Mouse (Mus musculus) intestine, embryonic 16.5 days (tissue): ENCODE measurements around the gene F3. TPM values are rescaled to one million over a fixed set of nuclear protein-coding genes. Genes with fewer than 3 reads are reported as not detected.

Experiments used
- ATAC-seq: fragments of 200-750 bp; cut with Nextera tagmentation; 2 replicates; pipeline ENCODE4 v1.8.0; 2017; ENCODE audit warnings: moderate TSS enrichment, moderate library complexity
- H3K27ac ChIP-seq: fragments of 300-500 bp; sonication (generic); 2 replicates; pipeline ENCODE4 v1.5.1; 2014; ENCODE audit warnings: mild to moderate bottlenecking, low read length
- H3K27me3 ChIP-seq: fragments of 300-500 bp; sonication (generic); replicated peaks from 2 replicates; pipeline ENCODE4 v1.6.1; 2014; ENCODE audit warnings: low read length, control low read depth, mixed read lengths; ENCODE audit not compliant: control insufficient read depth, insufficient read depth
- H3K36me3 ChIP-seq: fragments of 300-500 bp; sonication (generic); 2 replicates; pipeline ENCODE4 v1.6.1; 2014; ENCODE audit warnings: low read length, control low read depth; ENCODE audit not compliant: control insufficient read depth, insufficient read depth
- H3K4me1 ChIP-seq: fragments of 300-500 bp; sonication (generic); 2 replicates; pipeline ENCODE4 v1.6.1; 2014; ENCODE audit warnings: low read length, control low read depth, mixed read lengths; ENCODE audit not compliant: control insufficient read depth, insufficient read depth
- H3K4me2 ChIP-seq: fragments of 300-500 bp; sonication (generic); 2 replicates; pipeline ENCODE4 v1.6.1; 2014; ENCODE audit warnings: low read depth, low read length, control low read depth
- H3K4me3 ChIP-seq: fragments of 300-500 bp; sonication (generic); 2 replicates; pipeline ENCODE4 v1.5.1; 2014; ENCODE audit warnings: mild to moderate bottlenecking, low read length
- H3K9ac ChIP-seq: fragments of 300-500 bp; sonication (generic); 2 replicates; pipeline ENCODE4 v1.6.1; 2014; ENCODE audit warnings: low read depth, low read length
- H3K9me3 ChIP-seq: fragments of 300-500 bp; sonication (generic); 2 replicates; pipeline ENCODE4 v1.6.1; 2016; ENCODE audit warnings: low read length, control low read depth; ENCODE audit not compliant: control insufficient read depth
- WGBS: fragments of 180-500 bp; shearing (Covaris S2); extraction: QIAGEN DNeasy Blood & Tissue Kit; methylation state at CpG from one replicate; pipeline ENCODE4 v1.1.7; 2014; 5-methylcytosine and 5-hydroxymethylcytosine counted together
- polyA plus RNA-seq: library from polyadenylated mRNA; unstranded; fragments of >200 nt; fragmentation: Nextera tagmentation; extraction: Ambion mirVana; gene quantifications from 2 replicates; pipeline ENCODE4 v1.2.1, GENCODE M21; 2015

Gene F3
- 24.7 and 28.6 TPM in 2 replicates for polyA plus RNA-seq

- ATAC-seq, result peak; percentile 86
- WGBS, result under 1% methylated on average over 73 of the region's 73 CpGs
Observed at GRCm38 (mm10) chr3:121722971-121723844, at the start of gene F3. F3 (plus strand) TSS chr3:121723537.

GRCm38 (mm10) chr3:121678935-121679334, 44.4 kb upstream of the F3 start:
- Histone ChIP-seq H3K36me3 (no peaks in the 10 kb centered on the region), H3K9me3 (no peaks in the 10 kb centered on the region), H3K27me3 (no peaks in the 10 kb centered on the region), H3K4me1 (no peaks in the 10 kb centered on the region), H3K9ac (no peak overlapping the region), H3K4me2 (no peak overlapping the region), H3K27ac (no peak overlapping the region), H3K4me3 (no peak overlapping the region)
- 42% methylated on average over 4 of the region's 4 CpGs for WGBS
- no peak for ATAC-seq

More at GRCm38 (mm10) chr3:121722971-121723844, at the start of gene F3:
- peak within 1 kb of the TSS; percentile 94 for H3K4me2 ChIP-seq
- peaks cover 25% of the 10 kb centered on the region for H3K4me1 ChIP-seq
- peak within 1 kb of the TSS; percentile 57 for H3K27ac ChIP-seq
- H3K9ac ChIP-seq, result peak within 1 kb of the TSS; percentile 68
- H3K27me3 ChIP-seq, result peaks cover 15% of the 10 kb centered on the region; the same call in 1 of the 2 replicates
- peak within 1 kb of the TSS; percentile 69 for H3K4me3 ChIP-seq
- H3K36me3 ChIP-seq, result no peaks in the 10 kb centered on the region
- H3K9me3 ChIP-seq, result no peaks in the 10 kb centered on the region

GRCm38 (mm10) chr3:121679443-121679842, 43.9 kb upstream of the F3 start:
- H3K4me1 ChIP-seq, result no peaks in the 10 kb centered on the region

GRCm38 (mm10) chr3:121680187-121680586, 43.1 kb upstream of the F3 start:
- Histone ChIP-seq H3K36me3 (no peaks in the 10 kb centered on the region), H3K27me3 (no peaks in the 10 kb centered on the region), H3K4me1 (no peaks in the 10 kb centered on the region), H3K4me2 (no peak overlapping the region), H3K4me3 (no peak overlapping the region), H3K9ac (no peak overlapping the region), H3K9me3 (no peaks in the 10 kb centered on the region), H3K27ac (no peak overlapping the region)
- no peak for ATAC-seq
- WGBS, result 66% methylated on average over 3 of the region's 3 CpGs

More at GRCm38 (mm10) chr3:121679443-121679842, 43.9 kb upstream of the F3 start:
- Histone ChIP-seq H3K9me3 (no peaks in the 10 kb centered on the region), H3K9ac (no peak overlapping the region), H3K27ac (no peak overlapping the region), H3K4me2 (no peak overlapping the region), H3K27me3 (no peaks in the 10 kb centered on the region), H3K36me3 (no peaks in the 10 kb centered on the region), H3K4me3 (no peak overlapping the region)
- WGBS, result 63% methylated on average over 3 of the region's 3 CpGs
- ATAC-seq, result no peak

- no peak overlapping the region for H3K27ac ChIP-seq
- no peaks in the 10 kb centered on the region for H3K36me3 ChIP-seq
- H3K4me3 ChIP-seq, result no peak overlapping the region
- no peak for ATAC-seq
- no peak overlapping the region for H3K9ac ChIP-seq
- H3K9me3 ChIP-seq, result no peaks in the 10 kb centered on the region
- no peaks in the 10 kb centered on the region for H3K4me1 ChIP-seq
- no peaks in the 10 kb centered on the region for H3K27me3 ChIP-seq
- WGBS, result 76% methylated on average over 10 of the region's 10 CpGs
- H3K4me2 ChIP-seq, result no peak overlapping the region
Observed at GRCm38 (mm10) chr3:121682439-121683411, 40.6 kb upstream of the F3 start.

GRCm38 (mm10) chr3:121684552-121684951, 38.8 kb upstream of the F3 start:
- Histone ChIP-seq H3K36me3 (no peaks in the 10 kb centered on the region), H3K4me3 (no peak overlapping the region), H3K9ac (no peak overlapping the region), H3K27ac (no peak overlapping the region), H3K27me3 (no peaks in the 10 kb centered on the region), H3K4me1 (no peaks in the 10 kb centered on the region), H3K9me3 (no peaks in the 10 kb centered on the region), H3K4me2 (no peak overlapping the region)
- whole genome bisulfite sequencing, result 40% methylated on average over 4 of the region's 4 CpGs
- ATAC-seq, result no peak

GRCm38 (mm10) chr3:121684963-121685362, 38.4 kb upstream of the F3 start:
- no peak overlapping the region for H3K27ac ChIP-seq
- H3K27me3 ChIP-seq, result no peaks in the 10 kb centered on the region
- WGBS, result 56% methylated on average over 4 of the region's 4 CpGs
- no peaks in the 10 kb centered on the region for H3K4me1 ChIP-seq
- no peaks in the 10 kb centered on the region for H3K9me3 ChIP-seq
- no peak overlapping the region for H3K4me2 ChIP-seq
- no peaks in the 10 kb centered on the region for H3K36me3 ChIP-seq
- ATAC-seq, result no peak
- no peak overlapping the region for H3K4me3 ChIP-seq
- H3K9ac ChIP-seq, result no peak overlapping the region

GRCm38 (mm10) chr3:121685985-121686384, 37.4 kb upstream of the F3 start:
- Histone ChIP-seq H3K4me1 (no peaks in the 10 kb centered on the region), H3K9ac (no peak overlapping the region), H3K27ac (no peak overlapping the region), H3K9me3 (no peaks in the 10 kb centered on the region), H3K4me2 (no peak overlapping the region), H3K4me3 (no peak overlapping the region), H3K27me3 (no peaks in the 10 kb centered on the region), H3K36me3 (no peaks in the 10 kb centered on the region)
- WGBS, result 89% methylated on average over 1 of the region's 1 CpGs
- no peak for ATAC-seq

- Histone ChIP-seq H3K9ac (no peak overlapping the region), H3K4me2 (no peak overlapping the region), H3K4me1 (no peaks in the 10 kb centered on the region), H3K9me3 (no peaks in the 10 kb centered on the region), H3K27ac (no peak overlapping the region), H3K36me3 (no peaks in the 10 kb centered on the region), H3K4me3 (no peak overlapping the region), H3K27me3 (no peaks in the 10 kb centered on the region)
- 80% methylated on average over 4 of the region's 4 CpGs for WGBS
- peak; percentile 58; the same call in 1 of the 2 replicates for ATAC-seq
Observed at GRCm38 (mm10) chr3:121686408-121686911, 36.9 kb upstream of the F3 start.
